Mouse (Mus musculus): ENCODE measurements around the gene Zwilch.
A peak's percentile ranks its signal among the peaks of the same experiment; 100 is the strongest.

Zwilch gene

DNA sequence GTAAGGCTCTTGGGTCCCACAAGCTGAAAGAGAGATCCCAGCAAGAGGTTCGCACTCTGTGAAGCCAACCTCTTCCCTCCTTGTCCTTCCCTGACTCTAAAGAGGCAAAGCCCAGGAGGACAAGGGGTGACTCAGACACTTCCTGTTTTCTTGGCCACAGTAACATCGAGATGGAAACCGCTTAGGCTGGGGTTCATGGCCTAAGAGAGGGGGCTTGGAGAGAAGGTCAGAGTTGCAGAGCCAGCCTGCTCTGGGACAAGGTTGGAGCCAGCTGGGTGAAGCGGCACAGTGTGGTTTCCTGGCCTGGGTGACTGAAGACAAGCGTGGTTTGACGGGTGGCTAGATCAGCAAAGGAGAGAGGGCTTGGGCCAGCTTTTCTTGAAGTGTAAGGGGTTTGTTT, 67.6 kb downstream of the Zwilch start:
- no peak for DNase-seq (ENCODE audit: low spot score)

DNA sequence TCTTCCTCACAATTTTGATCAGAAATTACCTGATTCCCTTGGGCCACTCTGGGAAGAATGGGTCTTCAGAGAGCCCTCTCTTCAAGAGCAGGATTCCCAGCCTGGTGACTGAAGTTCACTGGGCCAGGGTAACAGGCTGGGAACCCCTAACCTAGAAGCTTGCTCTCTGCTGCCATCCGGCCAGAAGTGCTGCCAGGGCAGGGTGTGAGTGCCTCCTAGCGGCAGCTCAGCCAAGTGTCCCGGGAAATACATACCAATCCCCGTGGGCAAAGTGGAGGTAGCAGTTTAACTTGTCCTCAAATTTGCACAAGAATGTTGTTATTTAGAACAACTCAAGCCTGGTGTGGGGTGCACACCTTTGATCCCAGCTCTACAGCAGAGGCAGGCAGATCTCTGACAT, 72.5 kb downstream of the Zwilch start:
- DNase-seq (ENCODE audit: low spot score) = peak; percentile 78

DNA sequence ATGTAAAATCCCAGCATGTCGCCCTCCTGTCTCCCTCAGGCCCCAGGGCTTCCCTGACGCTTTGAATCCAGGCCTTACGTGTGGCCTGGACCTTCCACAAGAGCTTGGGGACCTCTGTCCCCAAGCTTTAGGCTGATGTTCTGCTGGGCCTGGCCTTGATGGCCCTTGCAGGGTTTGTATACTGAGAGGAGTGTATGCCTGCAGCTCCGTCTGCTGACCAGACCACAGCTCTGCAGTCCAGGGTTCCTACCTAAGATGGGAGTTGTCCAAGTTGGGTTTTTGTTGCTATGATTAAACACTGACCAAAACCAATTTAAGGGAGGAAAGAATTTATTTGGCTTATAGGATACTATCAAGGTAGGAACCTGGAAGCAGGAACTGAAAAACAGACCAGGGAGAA, 74.6 kb downstream of the Zwilch start:
- DNase-seq (ENCODE audit: low spot score) = no peak

DNA sequence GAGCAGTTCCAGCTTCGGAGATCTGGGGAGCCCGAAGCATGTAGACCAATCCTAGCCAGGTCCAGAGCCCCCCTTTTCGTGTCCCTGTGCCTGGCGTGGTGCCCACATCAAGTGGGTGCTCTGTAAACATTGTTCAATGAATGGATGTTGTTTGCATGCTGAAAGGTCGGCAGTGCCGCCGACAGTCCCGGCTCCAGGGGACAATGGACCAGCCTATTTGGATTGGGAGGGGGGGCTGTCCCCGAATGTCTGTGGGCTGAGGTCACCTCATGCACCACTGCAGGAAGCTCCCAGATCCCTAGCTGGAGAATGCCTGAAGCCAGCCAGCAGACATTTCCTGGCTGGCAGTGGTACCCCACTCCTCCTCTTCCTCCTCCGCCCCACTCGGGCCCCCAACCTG, 78.8 kb downstream of the Zwilch start:
- no peak for DNase-seq (ENCODE audit: low spot score)

DNA sequence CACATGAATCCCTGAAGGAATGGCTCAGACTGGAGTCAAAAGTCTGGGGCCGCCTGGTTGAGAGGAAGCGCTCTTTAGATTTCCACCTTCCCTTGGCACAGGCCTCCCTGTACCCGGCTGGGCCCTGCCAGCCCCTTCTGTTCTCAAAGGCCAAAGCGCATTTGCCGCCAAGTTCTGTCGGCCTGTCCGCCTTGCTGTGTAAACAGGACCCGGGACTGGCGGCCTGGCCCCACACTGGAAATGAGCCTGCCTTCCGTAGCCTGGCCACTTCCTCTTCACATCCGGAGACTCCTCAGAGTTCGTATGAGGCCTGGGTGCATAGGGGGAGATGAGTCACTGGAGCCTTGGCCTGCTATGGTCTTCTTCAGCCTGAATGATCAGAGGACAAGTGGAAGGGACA, 83.9 kb downstream of the Zwilch start:
- DNase-seq (ENCODE audit: low spot score) = no peak

DNA sequence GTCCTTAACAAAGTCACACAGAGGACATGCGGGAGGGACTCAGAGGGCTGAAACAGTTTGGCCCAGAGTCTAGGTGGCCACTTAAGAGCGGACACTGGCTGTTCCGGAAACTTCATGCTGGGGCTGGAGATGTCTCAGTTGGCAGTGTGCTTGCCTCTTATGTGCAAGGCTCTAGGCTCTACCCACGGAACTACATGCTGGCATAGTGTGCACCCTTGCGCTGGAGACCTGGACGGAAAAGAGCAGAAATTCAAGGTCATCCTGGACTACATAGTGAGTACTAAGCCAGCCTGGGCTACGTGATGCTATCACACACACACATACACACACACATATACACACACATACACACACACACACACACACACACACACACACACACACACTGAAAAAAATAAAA, 84.6 kb downstream of the Zwilch start:
- DNase-seq (ENCODE audit: low spot score) = no peak

DNA sequence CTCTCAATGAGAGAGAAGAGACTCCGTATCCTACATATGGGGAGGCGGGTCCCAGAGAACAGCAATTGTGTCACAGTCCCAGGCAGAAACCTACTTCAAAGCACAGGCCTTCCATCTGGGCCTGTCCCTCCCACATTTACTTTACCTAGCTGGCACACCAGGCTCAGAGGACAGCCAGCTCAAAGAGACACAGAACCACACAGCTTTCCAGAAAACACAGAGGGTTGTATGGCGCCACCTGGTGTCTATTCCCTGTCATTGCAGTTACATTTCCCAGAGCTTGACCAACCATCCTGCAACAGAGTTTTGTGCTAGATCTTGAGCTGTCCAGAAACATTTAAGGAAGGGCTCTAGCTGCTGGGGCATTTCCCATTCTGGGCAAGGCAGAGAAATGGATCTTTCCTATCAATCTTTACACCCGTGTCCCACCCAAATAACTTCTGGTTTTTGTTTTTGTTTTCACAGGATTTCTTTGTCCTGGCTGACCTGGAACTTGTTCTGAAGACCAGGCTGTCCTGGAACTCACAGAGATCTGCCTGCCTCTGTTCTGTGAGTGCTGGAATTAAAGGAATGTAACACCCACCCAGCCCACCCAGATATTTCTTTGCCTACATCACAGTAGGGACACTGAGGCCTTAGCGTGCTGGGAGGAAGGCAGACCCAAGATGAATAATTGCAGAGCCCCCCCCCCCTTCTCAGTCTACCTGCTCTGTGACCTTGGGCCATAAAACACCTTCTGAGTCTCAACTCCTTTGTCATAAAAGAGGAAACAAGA, 85.3 kb downstream of the Zwilch start:
- DNase-seq (ENCODE audit: low spot score) = peak; percentile 63

All from ovary, postnatal 36 days (tissue).